Mouse (Mus musculus): ENCODE measurements around the gene Vwa3a.
A peak's percentile ranks its signal among the peaks of the same experiment; 100 is the strongest.

The Vwa3a gene

DNA sequence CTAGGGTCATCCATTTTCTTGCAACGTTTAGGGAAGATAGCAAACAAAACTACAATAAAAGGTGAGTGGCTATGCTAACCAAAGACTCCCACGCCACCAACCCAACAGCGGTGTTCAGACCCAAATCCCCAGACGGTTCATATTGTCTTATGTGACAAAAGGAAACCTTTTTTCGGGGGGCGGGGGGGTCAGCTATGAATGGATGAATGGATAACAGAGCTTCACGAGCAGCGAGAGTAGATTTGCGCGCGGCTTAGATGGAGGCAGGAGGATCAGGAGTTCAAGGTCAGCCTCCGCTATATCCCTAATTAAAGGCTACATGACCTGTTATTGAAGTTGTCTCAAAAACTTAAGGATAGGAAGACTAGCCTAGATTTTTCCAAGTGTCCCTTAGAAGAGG lies 97.2 kb downstream of the Vwa3a start:
- peak; percentile 83 for DNase-seq (ENCODE audit: low spot score)

DNA sequence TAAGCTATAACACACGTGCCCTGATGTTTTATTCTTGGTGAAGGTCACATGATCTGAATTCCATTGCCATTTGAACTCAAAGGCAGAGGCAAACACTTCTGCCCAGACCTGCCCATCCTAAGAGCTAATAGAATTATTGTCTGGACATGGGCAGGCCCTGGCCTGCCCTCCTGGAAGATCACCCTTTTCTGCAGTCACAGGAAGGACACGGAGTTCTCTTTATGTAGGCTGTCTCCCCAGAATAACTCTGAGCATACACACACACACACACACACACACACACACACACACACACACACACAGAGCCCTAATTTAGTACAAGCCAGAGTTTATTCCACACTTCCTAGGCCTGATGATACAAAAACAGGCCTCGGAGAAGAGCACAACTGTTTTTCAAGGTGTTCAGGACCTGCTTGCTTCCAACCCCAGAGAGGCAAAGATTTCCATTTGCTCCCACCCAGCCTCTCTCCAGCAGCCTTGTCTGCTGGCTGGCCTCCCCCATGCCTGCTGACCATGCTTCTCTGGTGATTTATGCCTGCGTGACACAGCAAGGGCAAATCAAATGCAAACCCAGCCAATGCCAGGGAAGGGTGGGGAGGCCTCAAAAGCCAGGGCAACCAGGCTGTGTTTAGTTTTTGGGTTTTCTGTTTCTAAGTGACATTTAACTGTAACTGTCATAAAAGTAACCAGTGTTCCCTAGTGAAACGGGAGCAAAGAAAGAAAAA lies 99.5 kb downstream of the Vwa3a start:
- DNase-seq (ENCODE audit: low spot score), result no peak

DNA sequence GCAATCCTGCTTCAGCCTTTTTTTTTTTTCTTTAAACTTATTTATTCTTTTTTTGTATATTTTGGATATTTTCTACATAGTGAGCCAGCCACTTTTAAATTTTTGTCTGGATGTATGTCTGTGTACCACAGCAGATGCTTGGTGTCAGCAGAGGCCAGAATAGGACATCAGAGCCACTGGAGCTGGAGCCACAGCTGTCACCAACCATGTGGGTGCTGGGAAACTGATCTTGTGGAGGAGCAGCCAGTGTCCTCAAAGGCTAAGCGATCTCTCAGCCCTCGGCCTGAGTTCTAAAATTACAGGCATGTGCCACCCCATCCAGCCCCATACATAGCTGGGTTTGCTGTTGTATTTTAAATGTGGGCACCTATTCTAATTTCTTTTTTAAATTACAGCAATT lies 100.7 kb downstream of the Vwa3a start:
- no peak for DNase-seq (ENCODE audit: low spot score)

DNA sequence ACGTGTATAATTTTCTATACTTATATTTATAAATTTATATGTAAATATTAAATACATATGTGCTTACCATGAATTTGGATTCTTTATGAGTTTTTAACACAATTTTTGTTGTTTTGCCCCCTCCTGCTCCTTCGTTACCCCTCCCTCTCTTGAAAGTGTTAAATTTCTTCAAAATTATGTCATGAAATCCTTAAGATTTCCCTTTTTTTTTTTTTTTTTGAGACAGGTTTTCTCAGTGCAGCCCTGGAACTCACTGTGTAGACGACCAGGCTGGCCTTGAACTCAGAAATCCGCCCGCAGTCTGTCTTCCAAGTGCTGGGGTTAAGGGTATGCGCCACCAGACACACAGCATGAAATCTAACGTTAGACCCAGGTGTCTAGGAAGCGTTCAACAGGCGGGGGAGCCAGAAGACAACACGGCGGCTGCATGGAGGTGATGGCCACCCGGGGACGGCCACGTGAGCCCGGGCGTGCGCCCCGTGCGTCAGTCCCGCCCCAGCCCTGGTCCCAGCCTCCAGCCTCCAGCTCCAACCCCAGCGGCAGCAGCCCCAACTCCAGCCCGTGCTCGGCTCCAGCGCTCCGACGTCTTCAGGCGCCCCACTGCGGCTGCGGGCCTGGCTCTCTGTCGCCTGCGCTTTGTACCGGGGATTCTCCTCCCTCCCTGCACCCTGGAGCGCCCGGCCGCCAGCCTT lies 103.4 kb downstream of the Vwa3a start, which contains the start of gene Eef2k:
Gene Eef2k (plus strand): TSS at position 487 of the 692 bp plus-strand sequence.
- peak; percentile 93 for DNase-seq (ENCODE audit: low spot score)

DNA sequence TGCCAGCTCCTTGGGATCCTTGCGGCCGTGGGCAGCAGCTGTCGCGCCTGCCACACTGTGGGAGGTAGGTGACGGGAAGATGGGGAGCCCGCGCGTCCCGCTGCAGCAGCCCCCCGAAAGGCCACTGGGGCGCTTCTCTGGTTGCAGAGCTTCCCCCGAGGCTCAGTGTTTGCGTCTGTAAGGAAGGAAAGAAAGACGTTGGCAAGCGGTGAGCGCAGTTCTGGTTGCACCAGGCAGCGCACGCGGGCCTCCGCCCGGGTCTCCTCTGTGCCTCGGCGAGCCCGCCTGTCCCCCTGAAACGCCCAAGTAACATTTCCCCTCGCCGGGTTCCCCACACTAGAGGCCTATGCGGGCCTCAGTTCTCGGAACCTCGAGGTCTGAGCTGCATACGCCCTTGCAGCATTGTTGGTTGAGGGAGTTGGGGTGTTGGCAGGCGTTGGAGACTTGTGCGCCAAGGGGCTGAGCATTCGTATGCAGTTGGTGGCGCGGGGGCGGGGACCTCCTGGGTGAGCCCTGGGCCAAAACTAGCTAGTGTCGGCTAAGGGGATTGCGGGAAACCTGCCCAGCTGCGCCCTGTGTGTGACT lies 104.0 kb downstream of the Vwa3a start:
- DNase-seq (ENCODE audit: low spot score), result peak; percentile 82

DNA sequence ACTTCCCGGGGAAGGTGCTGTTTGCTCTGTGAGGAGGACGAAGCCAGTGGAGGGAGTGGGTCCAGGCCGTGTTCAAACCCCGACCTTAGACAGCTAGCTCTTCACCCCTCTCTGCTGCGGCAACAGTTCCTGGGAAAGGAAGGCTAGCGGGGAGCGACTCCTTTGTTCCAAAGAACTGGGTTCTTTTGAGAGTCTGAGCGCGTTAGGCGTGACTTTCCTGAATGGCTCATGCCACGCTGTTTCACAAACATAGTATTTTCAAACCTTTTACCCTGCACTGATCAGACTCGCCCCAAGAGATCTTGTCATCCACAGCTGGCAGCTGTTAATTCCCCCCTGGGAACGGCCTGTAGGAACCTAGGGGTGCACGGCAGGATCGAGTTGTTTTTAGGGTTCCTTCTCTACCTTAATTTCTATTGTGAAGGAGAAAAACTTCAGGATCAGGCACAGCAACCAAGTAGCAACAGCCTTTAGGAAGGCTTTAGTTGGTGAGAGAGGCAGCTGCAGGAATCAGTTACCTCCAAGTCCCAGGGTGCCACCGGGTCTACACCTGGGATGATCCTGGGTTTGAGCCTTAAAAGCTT lies 104.8 kb downstream of the Vwa3a start:
- no peak for DNase-seq (ENCODE audit: low spot score)

DNA sequence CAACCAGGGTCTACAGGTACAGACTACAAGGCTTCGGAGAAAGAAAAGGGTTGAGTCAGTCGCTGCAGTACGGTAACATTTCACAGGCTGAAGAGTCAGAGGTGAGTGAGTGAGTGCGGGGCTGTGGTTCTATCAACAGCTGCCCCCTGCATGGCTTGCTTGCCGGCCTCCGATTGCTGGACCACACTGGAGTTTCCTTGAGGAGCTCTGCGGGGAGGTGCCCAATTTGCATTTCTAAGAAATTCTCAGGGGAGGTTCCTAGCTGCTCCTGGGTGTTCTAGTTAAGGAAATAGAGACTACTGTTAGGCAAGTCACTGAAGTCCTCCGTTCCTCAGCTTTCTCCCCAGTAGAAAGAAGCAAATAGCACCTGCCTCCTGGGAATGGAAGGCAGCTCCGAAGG lies 105.6 kb downstream of the Vwa3a start:
- DNase-seq (ENCODE audit: low spot score), result peak; percentile 23

DNA sequence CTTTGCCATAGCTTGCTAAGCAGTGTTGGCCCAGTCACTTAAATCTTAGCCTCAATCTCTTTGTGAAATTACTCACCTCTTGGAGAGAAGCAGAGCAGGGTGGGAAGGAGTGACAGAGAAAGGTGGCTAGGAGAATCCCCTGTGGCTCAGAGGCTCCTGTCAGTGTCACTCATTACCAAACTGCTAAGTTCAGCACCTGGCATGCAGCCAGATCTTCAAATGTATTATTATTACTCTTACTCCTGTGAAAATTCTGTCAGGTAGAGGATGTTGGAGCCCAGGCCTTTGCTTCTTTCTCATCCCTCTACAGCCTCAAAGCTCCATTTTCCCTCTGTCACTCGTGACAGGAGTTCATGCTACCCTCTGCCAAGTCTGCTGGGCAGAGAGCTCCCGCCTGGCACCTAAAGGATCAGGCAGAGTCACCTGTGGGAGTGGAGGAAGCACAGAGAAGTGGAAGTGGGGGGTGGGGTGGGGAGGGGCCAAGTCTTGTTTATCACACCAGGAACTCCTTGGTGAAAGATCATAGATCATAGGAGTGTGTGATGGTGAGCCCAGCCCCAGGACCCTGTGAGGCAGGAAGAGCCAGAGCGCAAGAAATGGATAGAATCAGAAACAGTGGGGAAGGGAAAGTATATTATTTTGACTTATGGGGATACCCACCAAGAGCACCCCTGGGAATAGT lies 109.9 kb downstream of the Vwa3a start:
- DNase-seq (ENCODE audit: low spot score), result no peak

DNA sequence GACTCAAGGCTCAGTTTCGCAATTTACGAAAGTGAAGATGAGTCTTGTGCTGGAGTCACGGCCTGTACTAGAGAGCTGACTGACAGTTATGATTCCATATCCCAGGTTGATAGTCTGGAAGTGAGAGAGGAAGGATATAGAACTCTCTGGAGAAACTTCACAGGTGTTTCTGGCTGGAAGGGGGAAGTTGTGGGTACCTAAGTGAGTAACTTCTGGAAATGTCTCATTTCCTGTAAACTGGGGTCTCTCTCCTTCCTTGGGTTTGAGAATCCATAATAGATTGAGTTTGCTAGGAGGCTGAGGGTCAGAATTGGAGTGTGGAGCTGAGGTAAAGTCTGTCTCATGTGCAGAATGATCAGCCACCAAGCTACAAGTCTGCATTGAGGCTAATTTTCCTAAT lies 111.0 kb downstream of the Vwa3a start:
- DNase-seq (ENCODE audit: low spot score), result no peak
